Mouse (Mus musculus) testis, adult 2 months (tissue): ENCODE results near the gene Tgfb2. TPM values are rescaled to one million over a fixed set of nuclear protein-coding genes. Genes with fewer than 3 reads are reported as not detected.

Experiments used
- H3K27ac ChIP-seq: fragments of 200-500 bp; 2 replicates; pipeline ENCODE4 v1.5.1; 2012; ENCODE audit warnings: low read depth, low read length; ENCODE audit not compliant: control insufficient read depth, insufficient read depth
- H3K27me3 ChIP-seq: fragments of 200-500 bp; 2 replicates; pipeline ENCODE4 v1.6.1; 2012; ENCODE audit warnings: mild to moderate bottlenecking, low read length, moderate library complexity; ENCODE audit not compliant: control insufficient read depth, insufficient read depth
- H3K36me3 ChIP-seq: fragments of 200-500 bp; 2 replicates; pipeline ENCODE4 v1.6.1; 2012; ENCODE audit warnings: mild to moderate bottlenecking, low read length; ENCODE audit not compliant: control insufficient read depth, insufficient read depth
- H3K4me1 ChIP-seq: fragments of 200-500 bp; 2 replicates; pipeline ENCODE4 v1.6.1; 2012; ENCODE audit warnings: low read length; ENCODE audit not compliant: control insufficient read depth, insufficient read depth
- H3K4me3 ChIP-seq: fragments of 200-500 bp; 2 replicates; pipeline ENCODE4 v1.5.1; 2012; ENCODE audit warnings: low read depth, mild to moderate bottlenecking, low read length, moderate library complexity, mixed read lengths; ENCODE audit not compliant: control insufficient read depth
- CTCF ChIP-seq: fragments of 200-500 bp; IDR thresholded peaks from 2 replicates; pipeline ENCODE4 v1.5.1; 2012; ENCODE audit warnings: low read depth, mild to moderate bottlenecking, inconsistent platforms, low read length, moderate library complexity; ENCODE audit not compliant: control insufficient read depth, insufficient read depth, insufficient replicate concordance
- POLR2A ChIP-seq: fragments of 200-500 bp; IDR thresholded peaks from 2 replicates; pipeline ENCODE4 v1.6.1; 2012; ENCODE audit warnings: low read depth, mild to moderate bottlenecking, inconsistent platforms, low read length, moderate library complexity; ENCODE audit not compliant: control insufficient read depth
- polyA plus RNA-seq: library from polyadenylated mRNA; depleted of rRNA; stranded (reverse); fragments of >200 nt; gene quantifications from 2 replicates; pipeline ENCODE4 v1.2.3, GENCODE M21; 2012

The Tgfb2 gene
- polyA plus RNA-seq, 1 experiment, result 0.32 TPM

DNA sequence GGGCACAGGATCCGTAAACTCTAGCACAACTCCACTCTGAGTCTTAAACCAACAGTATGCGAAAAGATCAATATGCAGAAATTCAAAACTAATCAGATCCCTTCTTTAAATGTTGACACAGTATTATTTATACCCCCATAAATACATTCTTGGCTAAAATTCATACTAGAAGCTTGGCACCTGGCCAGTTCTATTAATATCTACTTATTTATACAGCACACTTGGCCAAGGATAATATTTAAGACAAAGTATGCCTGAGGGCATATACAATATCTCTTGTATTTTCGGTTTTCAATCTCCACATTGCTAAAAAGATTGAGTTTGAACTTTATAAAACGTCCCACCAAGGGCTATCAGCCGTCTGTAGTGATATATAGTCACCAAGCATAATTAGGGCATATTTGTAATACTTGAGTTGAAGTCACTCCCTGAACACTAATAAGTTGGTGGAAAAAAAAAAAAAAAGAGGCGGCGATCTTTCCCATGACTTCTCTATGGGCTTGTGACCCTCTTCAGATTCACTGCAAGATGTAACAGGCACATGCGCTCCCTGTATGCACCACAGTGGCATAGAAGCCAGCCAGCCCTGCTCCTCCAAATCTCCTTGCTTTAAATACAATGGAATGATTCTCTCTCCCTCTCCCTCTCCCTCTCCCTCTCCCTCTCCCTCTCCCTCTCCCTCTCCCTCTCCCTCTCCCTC is 4.4 kb downstream of the Tgfb2 start:
- no peaks in the 10 kb centered on the region for H3K27me3 ChIP-seq
- no peak overlapping the region for H3K4me3 ChIP-seq
- no peak for TF ChIP-seq CTCF
- TF ChIP-seq POLR2A, result no peak
- H3K36me3 ChIP-seq, result no peaks in the 10 kb centered on the region
- peaks cover 12% of the 10 kb centered on the region for H3K4me1 ChIP-seq
- H3K27ac ChIP-seq, result no peak overlapping the region

DNA sequence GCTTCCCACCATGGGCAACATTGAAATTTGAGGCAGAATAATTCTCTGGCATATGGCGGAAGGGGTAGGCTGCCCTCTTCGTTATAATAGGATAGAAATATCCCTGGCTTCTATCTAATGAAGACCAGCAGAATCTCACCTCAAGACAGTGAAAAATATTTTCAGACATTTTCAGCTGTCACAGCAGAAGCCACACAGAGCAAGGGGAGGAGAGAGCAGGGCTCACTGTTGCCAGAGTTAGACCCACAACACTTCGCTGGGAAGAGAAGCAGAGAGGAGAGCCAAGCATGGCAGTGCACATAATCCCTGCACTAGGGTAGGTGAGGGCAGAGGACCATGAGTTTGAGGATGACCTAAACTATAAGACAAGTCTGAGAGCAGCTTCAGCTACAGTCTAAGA is 5.3 kb downstream of the Tgfb2 start:
- TF ChIP-seq CTCF (no peak), POLR2A (no peak)
- H3K36me3 ChIP-seq, result no peaks in the 10 kb centered on the region
- H3K27ac ChIP-seq, result no peak overlapping the region
- peaks cover 11% of the 10 kb centered on the region for H3K4me1 ChIP-seq
- no peak overlapping the region for H3K4me3 ChIP-seq
- H3K27me3 ChIP-seq, result no peaks in the 10 kb centered on the region

DNA sequence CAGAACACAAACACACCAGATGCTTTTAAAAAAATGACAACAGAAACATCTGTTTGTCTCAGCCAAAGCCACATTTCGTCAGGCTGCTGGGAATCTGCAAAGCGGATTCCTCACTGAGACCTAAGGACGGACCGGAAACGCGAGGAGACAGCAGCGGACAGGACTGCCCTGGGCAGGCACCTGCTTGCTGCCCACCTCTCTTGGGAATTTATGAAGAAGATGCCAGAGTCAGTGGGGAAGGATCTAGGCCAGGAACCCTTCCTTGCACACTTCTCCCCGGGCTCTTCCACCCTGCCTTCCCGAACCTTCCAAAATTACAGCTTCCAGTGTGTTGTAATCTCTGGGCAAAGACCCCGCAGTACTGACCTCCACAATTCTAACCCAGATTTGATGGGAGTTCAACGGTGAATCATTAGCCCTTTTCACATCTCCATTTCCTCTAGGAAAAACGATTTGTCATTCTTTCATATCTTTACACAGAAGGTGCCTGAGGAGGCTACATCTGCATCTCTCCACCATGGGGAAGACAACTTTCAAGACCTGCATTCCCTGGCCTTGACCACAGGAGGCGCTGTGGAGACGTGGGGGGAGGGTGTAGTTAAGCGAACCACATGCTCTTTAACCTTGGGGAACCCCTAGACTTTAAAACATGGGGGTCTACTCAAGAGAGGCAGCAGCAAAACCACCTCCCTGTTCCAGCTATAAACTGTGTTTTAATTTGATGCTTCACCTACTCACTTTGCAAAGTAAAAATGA is 7.0 kb downstream of the Tgfb2 start:
- TF ChIP-seq POLR2A, result no peak
- peak; percentile 84; the same call in 1 of the 2 replicates for TF ChIP-seq CTCF
- no peak overlapping the region for H3K27ac ChIP-seq
- no peaks in the 10 kb centered on the region; the same call in 1 of the 2 replicates for H3K4me1 ChIP-seq
- H3K27me3 ChIP-seq, result no peaks in the 10 kb centered on the region
- no peak overlapping the region for H3K4me3 ChIP-seq
- H3K36me3 ChIP-seq, result no peaks in the 10 kb centered on the region

DNA sequence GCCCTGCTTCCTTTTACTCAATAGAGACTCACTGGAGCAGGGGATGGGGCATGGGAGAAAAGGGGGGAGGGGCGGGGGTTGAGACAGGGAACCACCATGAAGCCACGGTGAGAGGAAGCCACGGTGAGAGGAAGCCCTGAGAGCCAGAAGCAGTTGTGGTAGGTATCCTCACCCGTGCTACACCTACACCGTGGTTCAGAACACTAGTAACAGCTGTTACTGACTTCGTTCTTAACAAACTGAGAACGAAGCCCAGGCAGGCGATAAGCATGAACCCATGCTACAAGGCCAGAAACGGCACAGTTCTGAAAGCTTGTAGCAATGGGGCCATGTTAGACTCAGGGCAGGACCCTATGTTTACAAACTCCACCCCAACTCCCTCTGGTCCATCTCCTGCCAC is 9.6 kb downstream of the Tgfb2 start:
- H3K36me3 ChIP-seq, result no peaks in the 10 kb centered on the region
- no peak for TF ChIP-seq POLR2A
- TF ChIP-seq CTCF, result no peak
- no peaks in the 10 kb centered on the region for H3K27me3 ChIP-seq
- H3K4me1 ChIP-seq, result no peaks in the 10 kb centered on the region; the same call in 1 of the 2 replicates
- H3K27ac ChIP-seq, result no peak overlapping the region
- H3K4me3 ChIP-seq, result no peak overlapping the region

DNA sequence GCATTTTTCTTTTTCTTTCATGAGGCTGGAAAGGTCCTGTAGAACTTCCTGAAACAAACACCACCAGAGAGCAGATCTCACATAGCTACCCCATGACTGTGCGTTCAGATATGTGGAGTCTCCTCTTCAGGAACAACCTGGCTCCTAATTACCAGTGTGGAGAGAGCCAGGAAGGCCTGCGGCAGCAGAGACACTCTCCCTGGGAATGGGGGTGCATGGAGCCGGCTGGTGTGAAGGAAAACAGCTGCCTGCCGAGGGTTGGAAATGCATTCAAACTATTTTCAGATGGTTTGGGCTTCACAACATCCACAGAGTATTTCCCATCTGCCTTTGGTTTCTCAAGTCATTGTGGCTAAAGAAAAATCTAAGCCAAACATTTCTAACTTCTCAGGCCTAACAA is 10.4 kb downstream of the Tgfb2 start:
- TF ChIP-seq CTCF (no peak), POLR2A (no peak)
- H3K4me1 ChIP-seq, result no peaks in the 10 kb centered on the region; the same call in 1 of the 2 replicates
- H3K27me3 ChIP-seq, result no peaks in the 10 kb centered on the region
- H3K27ac ChIP-seq, result no peak overlapping the region
- H3K36me3 ChIP-seq, result no peaks in the 10 kb centered on the region
- H3K4me3 ChIP-seq, result no peak overlapping the region

DNA sequence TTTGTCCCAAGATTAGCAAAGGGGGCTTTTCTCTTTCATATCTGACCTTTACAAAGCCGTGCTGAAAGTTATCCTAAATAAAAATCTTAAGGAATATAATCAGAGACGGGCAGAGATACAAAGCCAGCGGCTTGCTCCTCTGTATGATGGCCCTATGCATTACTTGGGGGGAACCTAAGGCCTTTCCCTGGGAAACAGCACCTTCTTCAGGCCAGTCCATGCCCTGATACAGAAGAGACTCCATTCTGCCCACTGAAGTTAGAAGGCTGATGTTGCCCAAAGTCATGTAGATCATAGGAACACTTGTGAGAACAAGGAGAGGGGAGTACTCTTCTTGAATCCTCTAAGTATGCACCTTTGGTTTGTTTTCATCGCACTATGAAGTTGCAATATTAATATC is 13.4 kb downstream of the Tgfb2 start:
- no peak overlapping the region for H3K4me3 ChIP-seq
- no peaks in the 10 kb centered on the region for H3K4me1 ChIP-seq
- TF ChIP-seq CTCF, result no peak
- no peak for TF ChIP-seq POLR2A
- H3K27ac ChIP-seq, result no peak overlapping the region
- no peaks in the 10 kb centered on the region for H3K27me3 ChIP-seq
- no peaks in the 10 kb centered on the region for H3K36me3 ChIP-seq

DNA sequence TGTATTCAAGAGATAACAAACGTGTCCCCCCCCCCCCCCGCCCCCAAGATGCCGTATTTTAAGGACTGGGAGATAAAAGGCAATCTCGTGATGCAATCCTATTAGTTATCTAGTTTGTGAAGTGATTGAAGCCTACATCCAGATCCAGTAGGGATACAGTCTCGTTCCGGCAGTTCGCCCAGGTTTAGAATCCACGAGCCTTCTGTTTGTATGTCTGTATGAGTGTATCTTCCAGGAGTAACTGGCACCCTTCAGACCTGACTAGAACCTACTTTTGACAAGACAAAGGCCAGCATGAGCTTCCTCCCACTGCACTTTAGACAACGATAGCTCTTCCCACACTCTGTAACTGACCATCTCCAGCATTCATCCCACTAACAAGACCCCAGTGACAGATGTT is 14.1 kb downstream of the Tgfb2 start:
- H3K4me1 ChIP-seq, result no peaks in the 10 kb centered on the region
- no peak overlapping the region for H3K4me3 ChIP-seq
- no peak overlapping the region for H3K27ac ChIP-seq
- TF ChIP-seq POLR2A, result no peak
- H3K36me3 ChIP-seq, result no peaks in the 10 kb centered on the region
- no peaks in the 10 kb centered on the region for H3K27me3 ChIP-seq
